Mouse (Mus musculus) liver, adult 2 months (tissue): Measurements from ENCODE around the gene Sstr3. TPM values are rescaled to one million over a fixed set of nuclear protein-coding genes. Genes with fewer than 3 reads are reported as not detected.

ENCODE experiments used
- DNase-seq: peaks from one replicate; pipeline ENCODE4 v3.0.0-alpha.2; 2011; ENCODE audit warnings: low read depth, low spot score; ENCODE audit errors: extremely low read depth
- H3K27ac ChIP-seq: fragments of 200-500 bp; replicated peaks from 2 replicates; pipeline ENCODE4 v1.5.1; 2012; ENCODE audit warnings: low read depth, mild to moderate bottlenecking, control low read depth, inconsistent platforms, low read length; ENCODE audit not compliant: insufficient read depth
- H3K27me3 ChIP-seq: fragments of 200-500 bp; 2 replicates; pipeline ENCODE4 v1.6.1; 2012; ENCODE audit warnings: mild to moderate bottlenecking, moderate library complexity, low read length, inconsistent platforms; ENCODE audit not compliant: control insufficient read depth, insufficient read depth
- H3K36me3 ChIP-seq: fragments of 200-500 bp; 2 replicates; pipeline ENCODE4 v1.6.1; 2012; ENCODE audit warnings: low read length, inconsistent platforms; ENCODE audit not compliant: control insufficient read depth, insufficient read depth
- H3K4me1 ChIP-seq: fragments of 200-500 bp; 2 replicates; pipeline ENCODE4 v1.6.1; 2011; ENCODE audit warnings: low read length; ENCODE audit not compliant: control insufficient read depth, insufficient read depth
- H3K4me3 ChIP-seq: fragments of 200-500 bp; 2 replicates; pipeline ENCODE4 v1.5.1; 2011; ENCODE audit warnings: low read depth, mild to moderate bottlenecking, control low read depth, low read length, moderate library complexity; ENCODE audit not compliant: insufficient read depth
- H3K79me2 ChIP-seq: fragments of 200-500 bp; 2 replicates; pipeline ENCODE4 v1.6.1; 2012; ENCODE audit warnings: inconsistent platforms, mild to moderate bottlenecking, low read length, moderate library complexity; ENCODE audit not compliant: control insufficient read depth, insufficient read depth
- H3K9ac ChIP-seq: fragments of 200-500 bp; 2 replicates; pipeline ENCODE4 v1.6.1; 2012; ENCODE audit warnings: low read depth, mild to moderate bottlenecking, control low read depth, inconsistent platforms, low read length
- CTCF ChIP-seq: fragments of 200-500 bp; IDR thresholded peaks from 2 replicates; pipeline ENCODE4 v1.5.1; 2011; ENCODE audit warnings: low read depth, low read length, control low read depth
- POLR2A ChIP-seq: fragments of 200-500 bp; IDR thresholded peaks from 2 replicates; pipeline ENCODE4 v1.6.1; 2011; ENCODE audit warnings: low read length, control low read depth; ENCODE audit not compliant: insufficient read depth; ENCODE audit errors: extremely low read depth
- WGBS: fragments of 180-500 bp; shearing (Covaris S2); methylation state at CpG from one replicate; pipeline ENCODE4 v1.1.7; 2018; 5-methylcytosine and 5-hydroxymethylcytosine counted together
- polyA plus RNA-seq: library from polyadenylated mRNA; depleted of rRNA; stranded (reverse); fragments of >200 nt; gene quantifications from 2 replicates; pipeline ENCODE4 v1.2.3, GENCODE M21; 2012
- total RNA-seq: library from RNA; depleted of rRNA; stranded (reverse); fragments of >200 nt; gene quantifications from 2 replicates; pipeline ENCODE4 v1.2.3, GENCODE M21; 2014

The Sstr3 gene
- total and polyA plus RNA-seq, 2 experiments = under 0.01 TPM; not detected in 1

DNA sequence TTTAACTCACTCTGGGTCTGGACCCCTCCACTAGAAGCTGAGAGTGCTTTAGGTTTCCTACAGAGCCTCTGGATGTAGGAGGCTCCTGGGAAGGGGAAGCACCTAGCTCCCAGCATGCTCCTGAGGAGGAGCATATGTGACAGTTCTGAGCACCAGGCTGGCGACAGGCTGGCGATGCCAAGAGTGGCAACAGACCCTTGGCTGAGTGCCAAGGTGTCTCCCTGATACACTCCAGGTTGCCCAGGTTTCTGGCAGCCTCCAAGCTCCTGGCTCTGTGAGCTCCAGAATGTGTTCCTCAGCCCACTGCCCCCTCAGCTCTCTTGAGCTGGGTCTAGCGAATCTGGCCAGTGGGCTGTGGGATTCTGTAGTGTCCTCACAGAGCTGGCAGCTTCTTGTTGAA lies 2.9 kb downstream of the Sstr3 start:
- no peaks in the 10 kb centered on the region for H3K79me2 ChIP-seq
- no peak overlapping the region for H3K4me3 ChIP-seq
- TF ChIP-seq POLR2A (no peak), CTCF (no peak)
- no peaks in the 10 kb centered on the region for H3K36me3 ChIP-seq
- no peaks in the 10 kb centered on the region for H3K27me3 ChIP-seq
- H3K27ac ChIP-seq = peak overlapping the region; percentile 34
- WGBS = 28% methylated on average over 3 of the region's 3 CpGs
- H3K4me1 ChIP-seq = peaks cover 10% of the 10 kb centered on the region
- DNase-seq = peak; percentile 77
- no peak overlapping the region for H3K9ac ChIP-seq

GRCm38 (mm10) chr15:78541036-78541435 lies 3.4 kb downstream of the Sstr3 start:
- TF ChIP-seq CTCF = no peak
- TF ChIP-seq POLR2A = no peak
- Histone ChIP-seq H3K4me1 (peaks cover 10% of the 10 kb centered on the region), H3K27me3 (no peaks in the 10 kb centered on the region), H3K36me3 (no peaks in the 10 kb centered on the region), H3K4me3 (no peak overlapping the region), H3K9ac (0 out of 2 replicates have a peak overlapping the region, but pooled peaks have one; percentile 8), H3K27ac (no peak overlapping the region), H3K79me2 (no peaks in the 10 kb centered on the region)
- no peak for DNase-seq
- 93% methylated on average over 3 of the region's 3 CpGs for WGBS

DNA sequence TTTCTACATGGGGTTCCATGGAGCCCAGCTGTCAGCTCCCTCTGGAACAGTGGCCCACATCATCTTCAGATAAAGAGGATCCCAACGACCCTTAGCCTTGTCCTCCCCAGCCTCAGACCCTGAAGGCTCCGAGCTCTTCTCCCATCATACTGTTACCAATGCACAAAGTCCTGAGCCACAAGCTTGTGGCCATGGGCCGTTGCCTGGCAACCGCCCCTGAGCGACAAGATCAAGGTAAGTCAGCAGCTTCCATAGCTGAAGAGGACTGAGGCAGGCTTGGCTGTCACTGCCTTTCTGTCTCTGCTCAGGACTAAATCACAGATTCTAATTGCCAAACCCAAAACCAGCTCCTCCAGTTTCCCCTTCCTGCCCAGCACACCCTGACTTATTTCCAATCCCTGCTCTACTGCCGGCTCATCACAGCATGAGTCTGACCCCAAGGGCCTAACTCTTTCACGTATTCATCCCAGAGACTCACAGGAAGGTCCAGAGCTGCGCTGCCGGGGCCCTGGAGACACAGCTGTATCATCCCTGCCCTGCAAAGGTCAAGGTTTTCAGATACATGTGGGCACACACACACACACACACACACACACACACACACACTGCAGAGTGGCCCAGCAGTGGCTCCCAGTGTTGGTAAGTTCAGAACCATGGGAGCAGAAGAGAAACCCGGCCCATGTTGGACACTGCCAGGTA lies 8.6 kb downstream of the Sstr3 start:
- Histone ChIP-seq H3K4me1 (peaks cover 17% of the 10 kb centered on the region), H3K9ac (no peak overlapping the region), H3K27ac (no peak overlapping the region), H3K27me3 (no peaks in the 10 kb centered on the region), H3K4me3 (no peak overlapping the region), H3K79me2 (no peaks in the 10 kb centered on the region), H3K36me3 (no peaks in the 10 kb centered on the region)
- WGBS = 77% methylated on average over 10 of the region's 10 CpGs
- no peak for DNase-seq
- TF ChIP-seq CTCF (no peak), POLR2A (no peak)

DNA sequence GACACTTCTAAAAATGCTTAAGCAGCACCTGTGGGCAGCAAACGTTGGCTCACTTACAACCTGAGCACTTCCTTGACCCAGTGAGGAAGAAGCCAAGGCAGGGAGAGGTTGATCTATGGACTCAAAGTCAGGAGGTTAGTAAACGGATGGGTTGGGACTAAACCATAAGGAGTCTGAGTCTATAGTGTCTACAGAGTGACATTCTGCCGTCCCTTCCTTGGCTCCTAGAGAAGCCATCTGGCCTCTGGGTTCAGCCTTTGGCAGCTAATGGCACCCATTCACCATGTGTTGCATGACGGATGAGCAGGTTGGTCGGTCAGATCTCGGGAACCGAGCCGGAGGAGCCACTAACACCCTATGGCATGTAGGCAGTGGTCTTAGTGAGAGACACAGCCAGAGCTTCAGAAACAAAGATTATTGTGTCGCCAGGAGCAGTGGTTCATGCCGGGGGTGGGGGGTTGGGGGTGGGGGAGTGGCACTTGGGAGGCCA lies 11.1 kb downstream of the Sstr3 start:
- 80% methylated on average over 10 of the region's 10 CpGs for WGBS
- Histone ChIP-seq H3K79me2 (no peaks in the 10 kb centered on the region), H3K36me3 (no peaks in the 10 kb centered on the region), H3K4me1 (peaks cover 21% of the 10 kb centered on the region), H3K4me3 (no peak overlapping the region), H3K27ac (peak overlapping the region; percentile 97), H3K27me3 (no peaks in the 10 kb centered on the region), H3K9ac (no peak overlapping the region)
- TF ChIP-seq POLR2A (no peak), CTCF (no peak)
- no peak for DNase-seq

DNA sequence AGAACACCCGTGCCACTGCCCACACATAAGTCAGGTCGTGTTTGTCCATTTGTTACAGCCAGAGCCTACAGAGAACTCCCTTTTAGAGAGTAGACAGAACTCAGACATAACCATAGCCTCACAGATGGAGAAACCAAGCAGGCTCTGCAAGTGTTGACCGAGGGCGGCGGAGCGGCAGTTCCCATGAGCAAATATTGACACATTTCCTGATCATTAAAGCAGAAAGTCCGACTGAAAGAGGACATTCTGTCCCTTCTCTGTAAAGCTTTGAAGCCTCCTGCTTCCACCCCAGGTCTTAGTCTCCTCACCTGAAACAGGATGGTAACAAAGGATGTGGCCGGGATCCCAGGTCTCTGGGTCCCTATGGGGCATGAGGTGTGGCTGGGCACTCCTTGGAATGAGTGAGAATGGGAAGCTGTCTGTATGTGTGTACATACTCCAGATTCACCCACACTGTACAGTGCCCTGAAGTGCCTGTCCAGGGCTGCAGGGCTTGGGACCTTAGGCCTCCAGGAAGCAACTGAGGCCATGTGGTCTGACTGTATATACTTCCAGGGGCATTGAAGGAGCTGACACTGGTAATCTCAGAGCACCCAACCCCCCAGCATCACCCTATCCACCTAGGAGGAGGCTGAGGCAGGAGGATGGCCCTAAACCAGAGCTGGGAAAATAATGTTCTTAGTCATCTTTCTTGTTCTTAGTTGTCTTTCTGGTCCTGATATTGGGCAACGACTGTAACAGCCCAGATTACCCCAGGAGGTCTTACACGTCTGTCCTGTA lies 11.7 kb downstream of the Sstr3 start:
- H3K4me1 ChIP-seq = peaks cover 21% of the 10 kb centered on the region
- DNase-seq = peak; percentile 90
- H3K4me3 ChIP-seq = no peak overlapping the region

More for the DNA sequence above, 11.7 kb downstream of the Sstr3 start:
- H3K36me3 ChIP-seq = no peaks in the 10 kb centered on the region
- 23% methylated on average over 10 of the region's 10 CpGs for WGBS
- H3K9ac ChIP-seq = peak overlapping the region; percentile 64
- peak overlapping the region; percentile 97 for H3K27ac ChIP-seq
- TF ChIP-seq POLR2A (no peak), CTCF (no peak)
- H3K79me2 ChIP-seq = no peaks in the 10 kb centered on the region
- H3K27me3 ChIP-seq = no peaks in the 10 kb centered on the region
